Mouse (Mus musculus): Measurements from ENCODE around the gene Hydin. TPM values are rescaled to one million over a fixed set of nuclear protein-coding genes. Genes with fewer than 3 reads are reported as not detected.
A peak's percentile ranks its signal among the peaks of the same experiment; 100 is the strongest.

Gene Hydin
- total and polyA plus RNA-seq, 3 experiments, result 9.5 to 17.3 (median 9.8) TPM

DNA sequence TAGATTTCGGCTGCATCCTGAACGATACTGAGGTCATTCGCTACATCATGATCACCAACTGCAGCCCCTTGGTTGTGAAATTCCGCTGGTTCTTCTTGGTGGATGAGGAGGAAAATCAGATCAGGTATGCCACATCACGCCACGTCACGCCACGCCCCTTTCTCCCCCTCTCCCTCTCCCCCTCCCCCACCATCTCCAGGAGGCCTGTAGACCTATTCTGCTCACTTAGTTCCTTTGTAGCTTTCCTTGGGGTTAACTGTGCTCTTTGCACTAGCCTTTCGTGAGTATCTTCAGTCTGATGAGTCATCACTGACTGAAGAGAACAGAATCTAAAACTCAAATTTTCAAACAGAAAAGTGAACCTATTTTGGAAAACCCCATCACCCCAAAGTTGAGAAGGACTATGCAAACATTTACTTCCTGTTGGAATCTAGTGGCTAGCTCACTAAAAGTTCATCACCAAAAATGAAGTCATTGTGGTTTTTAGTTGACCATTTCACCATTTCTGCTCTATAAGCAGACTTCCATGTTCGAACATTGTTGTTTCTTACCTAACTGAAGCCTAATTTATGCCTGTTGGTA is 195.9 kb downstream of the Hydin start (continued):
- TF ChIP-seq MAZ (IDR thresholded peaks at IDR 0.05; ENCODE audit: low read depth, low read length), result peak; percentile 78; the same call in 1 of the 2 replicates
- no peak for TF ChIP-seq NRF1 (IDR thresholded peaks at IDR 0.05; ENCODE audit: low read depth, low read length)
- TF ChIP-seq ZNF384 (IDR thresholded peaks at IDR 0.05; ENCODE audit: low read depth, low read length), result 0 out of 2 replicates have a peak, but pooled peaks have one; percentile 5
- peak; percentile 56 for TF ChIP-seq HCFC1 (IDR thresholded peaks at IDR 0.05; ENCODE audit: low read depth, low read length)
- peak; percentile 86 for TF ChIP-seq CHD2 (IDR thresholded peaks at IDR 0.05; ENCODE audit: low read length)
- peak; percentile 38; the same call in 1 of the 2 replicates for TF ChIP-seq ELF1 (IDR thresholded peaks at IDR 0.05; ENCODE audit: low read depth, low read length)
- peak; percentile 91 for TF ChIP-seq MEF2A (IDR thresholded peaks at IDR 0.05; ENCODE audit: borderline replicate concordance, low read depth, low read length)
- TF ChIP-seq JUN (IDR thresholded peaks at IDR 0.05; ENCODE audit: insufficient read depth, low read depth, low read length), result peak; percentile 96
- TF ChIP-seq NELFE (IDR thresholded peaks at IDR 0.05; ENCODE audit: low read depth, low read length), result no peak
- TF ChIP-seq MAX (IDR thresholded peaks at IDR 0.05; ENCODE audit: low read length), result peak; percentile 42; the same call in 1 of the 2 replicates
- TF ChIP-seq IRF4 (IDR thresholded peaks at IDR 0.05; ENCODE audit: low read depth, low read length), result peak; percentile 76
- peak; percentile 45; the same call in 1 of the 2 replicates for TF ChIP-seq SIN3A (IDR thresholded peaks at IDR 0.05; ENCODE audit: low read length)
- TF ChIP-seq BHLHE40 (IDR thresholded peaks at IDR 0.05; ENCODE audit: low read depth, low read length), result peak; percentile 64; the same call in 1 of the 2 replicates
- no peak for TF ChIP-seq GABPA (IDR thresholded peaks at IDR 0.05; ENCODE audit: insufficient replicate concordance, low read depth, low read length)
- no peak for TF ChIP-seq USF2 (conservative IDR thresholded peaks at IDR 0.05; ENCODE audit: low read depth, low read length)
- peak; percentile 93 for TF ChIP-seq JUND (conservative IDR thresholded peaks at IDR 0.05; ENCODE audit: low read depth, low read length)
- peak; percentile 80; the same call in 1 of the 2 replicates for TF ChIP-seq TBP (conservative IDR thresholded peaks at IDR 0.05; ENCODE audit: low read depth, low read length)
- TF ChIP-seq KAT2A (IDR thresholded peaks at IDR 0.05; ENCODE audit: insufficient replicate concordance, low read length), result no peak

GRCm38 (mm10) chr8:110463773-110464460 is 197.1 kb downstream of the Hydin start:
- H3K27ac ChIP-seq (ENCODE audit: insufficient read depth, low read depth), result peak overlapping the region; percentile 99
- peak; percentile 89 for DNase-seq (ENCODE audit: extremely low read depth)
- dilution Hi-C loops (cut with MboI; ENCODE audit: extremely low pct_ligation_motif_present, extremely low pct_unique_long_range_greater_than_20kb, low sequenced_read_pairs) (no loop called here), in situ Hi-C loops (cut with MboI; ENCODE audit: low pct_ligation_motif_present, low pct_unique_long_range_greater_than_20kb, low sequenced_read_pairs) (no loop called here)
- H3K79me2 ChIP-seq (replicated peaks; ENCODE audit: control insufficient read depth, extremely low read depth, insufficient read depth, poor library complexity, severe bottlenecking), result no peaks in the 10 kb centered on the region
- H3K36me3 ChIP-seq (replicated peaks in 1 of 2; ENCODE audit: control insufficient read depth in 1 of 2, insufficient read depth in 1 of 2, low read length in 1 of 2), result peaks cover 0 to 35% of the 10 kb centered on the region in 2 experiments
- H3K9me3 ChIP-seq (replicated peaks; ENCODE audit: low read length), result peaks cover 3% of the 10 kb centered on the region
- H3K4me3 ChIP-seq (replicated peaks in 1 of 3; ENCODE audit: low read depth in 2 of 3, low read length in 2 of 3, poor library complexity in 1 of 3), result peak overlapping the region in 2 of 3 experiments; percentile 1 to 56
- H3K4me2 ChIP-seq (ENCODE audit: insufficient read depth, low read depth, poor library complexity, severe bottlenecking), result peak overlapping the region; percentile 90
- peak overlapping the region; percentile 79 for H3K9ac ChIP-seq (ENCODE audit: insufficient read depth, low read depth)
- no peaks in the 10 kb centered on the region for H3K27me3 ChIP-seq (replicated peaks)
- H3K4me1 ChIP-seq (ENCODE audit: control insufficient read depth in 1 of 2, insufficient read depth in 2 of 2), result peaks cover 17 to 40% of the 10 kb centered on the region in 2 experiments
- TF ChIP-seq IRF4 (IDR thresholded peaks at IDR 0.05; ENCODE audit: low read depth, low read length), result peak; percentile 62
- peak; percentile 63 for TF ChIP-seq ETS1 (conservative IDR thresholded peaks at IDR 0.05; ENCODE audit: low read depth, low read length)
- peak; percentile 62 for TF ChIP-seq BHLHE40 (IDR thresholded peaks at IDR 0.05; ENCODE audit: low read depth, low read length)
- TF ChIP-seq CHD1 (IDR thresholded peaks at IDR 0.05; ENCODE audit: low read depth, low read length), result peak; percentile 83; the same call in 1 of the 2 replicates
- no peak for TF ChIP-seq MYC (IDR thresholded peaks at IDR 0.05; ENCODE audit: low read depth, low read length)
- no peak for TF ChIP-seq ZKSCAN1 (IDR thresholded peaks at IDR 0.05; ENCODE audit: borderline replicate concordance, low read depth, low read length)
- TF ChIP-seq RCOR1 (conservative IDR thresholded peaks at IDR 0.05; ENCODE audit: low read depth, low read length), result no peak
- no peak for TF ChIP-seq PAX5 (IDR thresholded peaks at IDR 0.05; ENCODE audit: low read length)
- no peak for TF ChIP-seq USF2 (conservative IDR thresholded peaks at IDR 0.05; ENCODE audit: low read depth, low read length)
- TF ChIP-seq MAZ (IDR thresholded peaks at IDR 0.05; ENCODE audit: low read depth, low read length), result 0 out of 2 replicates have a peak, but pooled peaks have one; percentile 49
- TF ChIP-seq TBP (conservative IDR thresholded peaks at IDR 0.05; ENCODE audit: low read depth, low read length), result peak; percentile 86
- TF ChIP-seq ELF1 (IDR thresholded peaks at IDR 0.05; ENCODE audit: low read depth, low read length), result peak; percentile 82
- TF ChIP-seq SMC3 (IDR thresholded peaks at IDR 0.05; ENCODE audit: low read depth, low read length), result no peak
- TF ChIP-seq USF1 (IDR thresholded peaks at IDR 0.05; ENCODE audit: low read depth, low read length), result no peak
- TF ChIP-seq MXI1 (IDR thresholded peaks at IDR 0.05; ENCODE audit: low read depth, low read length), result peak; percentile 55; the same call in 1 of the 2 replicates
- no peak for TF ChIP-seq MAX (IDR thresholded peaks at IDR 0.05; ENCODE audit: low read length)
- TF ChIP-seq E2F4 (IDR thresholded peaks at IDR 0.05; ENCODE audit: insufficient replicate concordance, low read depth, low read length), result no peak
- no peak for TF ChIP-seq ZNF384 (IDR thresholded peaks at IDR 0.05; ENCODE audit: low read depth, low read length)
- TF ChIP-seq JUN (IDR thresholded peaks at IDR 0.05; ENCODE audit: insufficient read depth, low read depth, low read length), result peak; percentile 49
- no peak for TF ChIP-seq NRF1 (IDR thresholded peaks at IDR 0.05; ENCODE audit: low read depth, low read length)
- TF ChIP-seq CHD2 (IDR thresholded peaks at IDR 0.05; ENCODE audit: low read length), result 0 out of 2 replicates have a peak, but pooled peaks have one; percentile 37
- no peak for TF ChIP-seq GABPA (IDR thresholded peaks at IDR 0.05; ENCODE audit: insufficient replicate concordance, low read depth, low read length)
- peak; percentile 66 for TF ChIP-seq POLR2A (IDR thresholded peaks at IDR 0.05; ENCODE audit: low read depth, low read length)
- no peak for TF ChIP-seq UBTF (IDR thresholded peaks at IDR 0.05; ENCODE audit: low read depth, low read length)
- peak; percentile 61; the same call in 1 of the 2 replicates for TF ChIP-seq TCF12 (IDR thresholded peaks at IDR 0.05; ENCODE audit: low read depth, low read length)

All from CH12.LX (cell line).